Mouse (Mus musculus): ENCODE measurements around the gene Olfr1394.

GRCm38 (mm10) chr11:49205080-49205590 is 51.0 kb downstream of the Olfr1394 start:
- TF ChIP-seq CTCF (IDR thresholded peaks at IDR 0.05): no peak
- no peak for TF ChIP-seq EP300 (IDR thresholded peaks at IDR 0.05)
